Mouse (Mus musculus) CH12.LX (cell line): ENCODE measurements around the gene Zfp105.

Source experiments
- CTCF ChIP-seq, 2 experiments: IDR thresholded peaks in 1 of 2; conservative IDR thresholded peaks in 1 of 2; 2 replicates each; pipeline ENCODE4 v1.5.1; 2011 to 2012; ENCODE audit warnings: low read depth in 2 of 2, low read length in 2 of 2, improper control_type of control experiment in 1 of 2, inconsistent platforms in 1 of 2, mild to moderate bottlenecking in 1 of 2, moderate library complexity in 1 of 2
- EP300 ChIP-seq: IDR thresholded peaks from 2 replicates; pipeline ENCODE4 v1.6.1; 2011; ENCODE audit warnings: low read length, improper control_type of control experiment
- GABPA ChIP-seq: IDR thresholded peaks from 2 replicates; pipeline ENCODE4 v1.6.1; 2012; ENCODE audit warnings: low read depth, low read length, improper control_type of control experiment, inconsistent platforms; ENCODE audit not compliant: insufficient replicate concordance
- JUND ChIP-seq: conservative IDR thresholded peaks from 2 replicates; pipeline ENCODE4 v1.6.1; 2011; ENCODE audit warnings: low read depth, low read length, improper control_type of control experiment
- MYC ChIP-seq: IDR thresholded peaks from 2 replicates; pipeline ENCODE4 v1.6.1; 2011; ENCODE audit warnings: low read depth, mild to moderate bottlenecking, improper control_type of control experiment, low read length
- POLR2A ChIP-seq: IDR thresholded peaks from 2 replicates; pipeline ENCODE4 v1.6.1; 2011; ENCODE audit warnings: low read depth, mild to moderate bottlenecking, improper control_type of control experiment, low read length
- SIN3A ChIP-seq: IDR thresholded peaks from 2 replicates; pipeline ENCODE4 v1.6.1; 2012; ENCODE audit warnings: low read length, improper control_type of control experiment, inconsistent platforms
- ZMIZ1 ChIP-seq: IDR thresholded peaks from 2 replicates; pipeline ENCODE4 v1.6.1; 2012; ENCODE audit warnings: low read depth, mild to moderate bottlenecking, inconsistent platforms, low read length, improper control_type of control experiment

GRCm38 (mm10) chr9:122901047-122901446 lies 21.8 kb upstream of the Zfp105 start:
- TF ChIP-seq JUND (no peak), POLR2A (no peak), EP300 (no peak), MYC (no peak), CTCF (conservative IDR thresholded peaks at IDR 0.05 in 1 of 2, IDR thresholded peaks at IDR 0.05 in 1 of 2; ENCODE audit: low read depth in 2 of 2, low read length in 2 of 2) (no peak), GABPA (no peak), ZMIZ1 (no peak), SIN3A (no peak)
